Mouse (Mus musculus) neural tube, embryonic 13.5 days (tissue): Measurements from ENCODE around the gene Ccr7. TPM values are rescaled to one million over a fixed set of nuclear protein-coding genes. Genes with fewer than 3 reads are reported as not detected.

Experiments
- ATAC-seq: fragments of 200-750 bp; cut with Nextera tagmentation; 2 replicates; pipeline ENCODE4 v1.8.0; 2017; ENCODE audit warnings: low read depth, mild to moderate bottlenecking, moderate TSS enrichment, moderate library complexity
- H3K27ac ChIP-seq: fragments of 300-500 bp; sonication (generic); replicated peaks from 2 replicates; pipeline ENCODE4 v1.5.1; 2015; ENCODE audit warnings: moderate library complexity, mild to moderate bottlenecking, inconsistent platforms
- H3K27me3 ChIP-seq: fragments of 300-500 bp; sonication (generic); 2 replicates; pipeline ENCODE4 v1.6.1; 2015; ENCODE audit warnings: mild to moderate bottlenecking, inconsistent platforms
- H3K36me3 ChIP-seq: fragments of 300-500 bp; sonication (generic); 2 replicates; pipeline ENCODE4 v1.6.1; 2015; ENCODE audit warnings: mild to moderate bottlenecking, inconsistent platforms
- H3K4me1 ChIP-seq: fragments of 300-500 bp; sonication (generic); replicated peaks from 2 replicates; pipeline ENCODE4 v1.6.1; 2015; ENCODE audit warnings: inconsistent platforms
- H3K4me2 ChIP-seq: fragments of 300-500 bp; sonication (generic); 2 replicates; pipeline ENCODE4 v1.6.1; 2015; ENCODE audit warnings: inconsistent platforms, mild to moderate bottlenecking, moderate library complexity
- H3K4me3 ChIP-seq: fragments of 300-500 bp; sonication (generic); 2 replicates; pipeline ENCODE4 v1.5.1; 2015; ENCODE audit warnings: mild to moderate bottlenecking, inconsistent platforms
- H3K9ac ChIP-seq: fragments of 300-500 bp; sonication (generic); 2 replicates; pipeline ENCODE4 v1.6.1; 2015; ENCODE audit warnings: moderate library complexity, mild to moderate bottlenecking, inconsistent platforms
- H3K9me3 ChIP-seq: fragments of 300-500 bp; sonication (generic); 2 replicates; pipeline ENCODE4 v1.6.1; 2016; ENCODE audit warnings: inconsistent platforms
- WGBS: fragments of 180-500 bp; shearing (Covaris S2); methylation state at CpG from one replicate; pipeline ENCODE4 v1.1.7; 2015; 5-methylcytosine and 5-hydroxymethylcytosine counted together
- polyA plus RNA-seq: library from polyadenylated mRNA; unstranded; fragments of >200 nt; fragmentation: Nextera tagmentation; extraction: Ambion mirVana; gene quantifications from 2 replicates; pipeline ENCODE4 v1.2.1, GENCODE M21; 2015

The Ccr7 gene
- polyA plus RNA-seq, 1 experiment from 2014 or later: not detected

DNA sequence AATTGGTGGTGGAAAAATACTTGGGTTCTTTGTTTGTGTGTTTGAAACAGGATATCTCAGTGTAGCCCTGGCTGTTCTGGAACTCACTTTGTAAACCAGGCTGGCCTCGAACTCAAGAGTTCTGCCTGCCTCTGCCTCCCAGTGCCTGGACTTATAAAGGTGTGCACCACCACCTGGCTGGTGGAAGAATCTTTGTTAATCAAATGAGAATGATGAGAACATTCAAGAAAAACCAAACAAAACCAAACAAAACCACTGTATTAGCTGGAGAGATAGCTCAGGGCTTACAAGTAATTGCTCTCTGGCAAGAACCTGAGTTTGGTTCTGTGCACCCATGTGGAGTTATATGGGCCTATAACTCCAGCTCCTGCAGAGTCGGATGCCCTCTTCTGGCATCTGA, 14.6 kb upstream of the Ccr7 start:
- Histone ChIP-seq H3K4me1 (no peaks in the 10 kb centered on the region), H3K9me3 (no peaks in the 10 kb centered on the region), H3K9ac (no peak overlapping the region), H3K36me3 (no peaks in the 10 kb centered on the region), H3K27me3 (no peaks in the 10 kb centered on the region), H3K4me3 (no peak overlapping the region), H3K27ac (no peak overlapping the region), H3K4me2 (no peak overlapping the region)
- no peak for ATAC-seq
- 89% methylated on average over 2 of the region's 2 CpGs for WGBS

GRCm38 (mm10) chr11:99168030-99168474, 13.2 kb upstream of the Ccr7 start:
- H3K9ac ChIP-seq: no peak overlapping the region
- no peaks in the 10 kb centered on the region for H3K4me1 ChIP-seq
- no peak for ATAC-seq
- WGBS: 69% methylated on average over 12 of the region's 12 CpGs
- no peak overlapping the region for H3K27ac ChIP-seq
- H3K27me3 ChIP-seq: no peaks in the 10 kb centered on the region
- no peak overlapping the region for H3K4me3 ChIP-seq
- no peaks in the 10 kb centered on the region for H3K36me3 ChIP-seq
- no peaks in the 10 kb centered on the region for H3K9me3 ChIP-seq
- no peak overlapping the region for H3K4me2 ChIP-seq

GRCm38 (mm10) chr11:99167576-99167975, 12.7 kb upstream of the Ccr7 start:
- Histone ChIP-seq H3K9ac (no peak overlapping the region), H3K4me2 (no peak overlapping the region), H3K27me3 (no peaks in the 10 kb centered on the region), H3K36me3 (no peaks in the 10 kb centered on the region), H3K4me3 (no peak overlapping the region), H3K27ac (no peak overlapping the region), H3K9me3 (no peaks in the 10 kb centered on the region), H3K4me1 (no peaks in the 10 kb centered on the region)
- ATAC-seq: no peak
- 88% methylated on average over 7 of the region's 7 CpGs for WGBS

DNA sequence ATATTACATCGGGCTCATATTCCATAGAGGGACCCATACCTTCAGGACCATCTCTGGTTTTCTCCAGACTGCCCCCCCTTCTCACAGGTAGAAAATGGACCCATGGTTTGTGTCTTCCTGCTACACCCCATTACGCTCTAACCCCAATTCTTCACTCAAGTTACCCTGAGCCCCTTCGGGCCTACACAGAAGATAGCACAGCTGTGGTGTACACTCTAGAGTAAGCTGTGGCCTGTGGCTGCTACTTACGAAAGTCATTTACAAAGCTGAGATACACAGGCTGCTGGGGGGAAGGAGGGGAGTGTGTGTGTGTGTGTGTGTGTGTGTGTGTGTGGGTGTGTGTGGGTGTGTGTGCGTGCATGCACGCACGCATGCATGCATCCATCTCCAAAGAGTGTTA, 11.4 kb upstream of the Ccr7 start:
- Histone ChIP-seq H3K27ac (no peak overlapping the region), H3K4me2 (no peak overlapping the region), H3K4me1 (no peaks in the 10 kb centered on the region), H3K9ac (no peak overlapping the region), H3K4me3 (no peak overlapping the region), H3K27me3 (no peaks in the 10 kb centered on the region), H3K36me3 (no peaks in the 10 kb centered on the region), H3K9me3 (no peaks in the 10 kb centered on the region)
- no peak for ATAC-seq
- 93% methylated on average over 7 of the region's 7 CpGs for WGBS

- H3K4me3 ChIP-seq: no peak overlapping the region
- H3K4me1 ChIP-seq: no peaks in the 10 kb centered on the region
- 76% methylated on average over 11 of the region's 11 CpGs for WGBS
- H3K36me3 ChIP-seq: no peaks in the 10 kb centered on the region
- H3K27me3 ChIP-seq: no peaks in the 10 kb centered on the region
- no peaks in the 10 kb centered on the region for H3K9me3 ChIP-seq
- no peak for ATAC-seq
- no peak overlapping the region for H3K9ac ChIP-seq
- H3K27ac ChIP-seq: no peak overlapping the region
- H3K4me2 ChIP-seq: no peak overlapping the region
Measured at GRCm38 (mm10) chr11:99165031-99165752, 10.3 kb upstream of the Ccr7 start.

GRCm38 (mm10) chr11:99162972-99163686, 8.3 kb upstream of the Ccr7 start:
- no peaks in the 10 kb centered on the region for H3K27me3 ChIP-seq
- H3K4me2 ChIP-seq: no peak overlapping the region
- 78% methylated on average over 10 of the region's 10 CpGs for WGBS

DNA sequence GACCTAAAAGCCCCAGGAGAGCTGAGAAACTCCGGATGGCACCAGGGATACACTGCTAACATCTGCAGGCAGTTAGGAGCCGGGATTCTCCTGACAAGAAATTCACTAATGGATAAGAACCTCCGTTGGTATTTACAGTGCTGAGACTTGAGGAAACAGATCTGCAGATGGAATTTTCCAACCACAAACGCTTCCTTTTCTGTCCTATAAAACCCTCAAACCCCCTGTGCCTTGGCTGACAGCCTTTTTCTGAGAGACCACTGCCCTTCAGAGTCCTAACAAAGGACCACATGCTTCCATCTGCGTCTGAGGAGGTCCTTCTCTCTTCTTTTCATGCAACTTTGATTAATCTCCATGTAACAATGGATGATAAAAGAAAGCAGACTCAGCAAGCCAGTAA, 6.8 kb upstream of the Ccr7 start:
- ATAC-seq: no peak
- H3K4me1 ChIP-seq: no peaks in the 10 kb centered on the region
- no peak overlapping the region for H3K4me3 ChIP-seq
- H3K9ac ChIP-seq: no peak overlapping the region
- no peaks in the 10 kb centered on the region for H3K36me3 ChIP-seq
- WGBS: 54% methylated on average over 5 of the region's 5 CpGs
- no peak overlapping the region for H3K4me2 ChIP-seq
- no peaks in the 10 kb centered on the region for H3K27me3 ChIP-seq
- no peaks in the 10 kb centered on the region for H3K9me3 ChIP-seq
- no peak overlapping the region for H3K27ac ChIP-seq

More at GRCm38 (mm10) chr11:99162972-99163686, 8.3 kb upstream of the Ccr7 start:
- Histone ChIP-seq H3K36me3 (no peaks in the 10 kb centered on the region), H3K4me1 (no peaks in the 10 kb centered on the region), H3K9ac (no peak overlapping the region), H3K9me3 (no peaks in the 10 kb centered on the region), H3K4me3 (no peak overlapping the region), H3K27ac (no peak overlapping the region)
- no peak for ATAC-seq

DNA sequence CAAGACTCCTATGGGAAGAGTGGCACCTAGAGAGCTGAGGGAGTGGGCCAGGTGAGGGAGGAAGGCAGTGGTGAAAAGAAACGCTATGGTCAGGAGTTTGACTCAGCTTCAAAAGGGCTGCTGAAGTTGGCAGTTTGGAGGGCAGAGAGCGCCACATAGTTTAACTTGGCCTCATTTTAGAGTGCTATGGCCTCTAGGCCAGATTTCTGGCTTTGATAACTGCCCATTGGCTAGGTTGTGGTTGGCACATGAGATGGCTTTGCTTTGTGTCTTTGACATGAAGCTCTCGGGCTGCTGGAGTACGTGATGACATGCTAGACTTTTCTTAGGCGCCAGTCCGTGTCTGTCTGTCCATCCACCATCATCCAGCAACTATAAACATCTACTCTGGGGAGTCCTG, 5.4 kb upstream of the Ccr7 start:
- Histone ChIP-seq H3K4me1 (no peaks in the 10 kb centered on the region), H3K4me3 (no peak overlapping the region), H3K36me3 (no peaks in the 10 kb centered on the region), H3K27ac (no peak overlapping the region), H3K9ac (no peak overlapping the region), H3K27me3 (no peaks in the 10 kb centered on the region), H3K9me3 (no peaks in the 10 kb centered on the region), H3K4me2 (no peak overlapping the region)
- 75% methylated on average over 6 of the region's 6 CpGs for WGBS
- ATAC-seq: no peak

- Histone ChIP-seq H3K4me2 (no peak overlapping the region), H3K4me1 (no peaks in the 10 kb centered on the region), H3K27ac (no peak overlapping the region), H3K27me3 (no peaks in the 10 kb centered on the region), H3K9me3 (no peaks in the 10 kb centered on the region), H3K9ac (no peak overlapping the region), H3K4me3 (no peak overlapping the region), H3K36me3 (no peaks in the 10 kb centered on the region)
- ATAC-seq: no peak
- WGBS: 87% methylated on average over 9 of the region's 9 CpGs
Measured at GRCm38 (mm10) chr11:99155817-99156216, 940 bp upstream of the Ccr7 start.

DNA sequence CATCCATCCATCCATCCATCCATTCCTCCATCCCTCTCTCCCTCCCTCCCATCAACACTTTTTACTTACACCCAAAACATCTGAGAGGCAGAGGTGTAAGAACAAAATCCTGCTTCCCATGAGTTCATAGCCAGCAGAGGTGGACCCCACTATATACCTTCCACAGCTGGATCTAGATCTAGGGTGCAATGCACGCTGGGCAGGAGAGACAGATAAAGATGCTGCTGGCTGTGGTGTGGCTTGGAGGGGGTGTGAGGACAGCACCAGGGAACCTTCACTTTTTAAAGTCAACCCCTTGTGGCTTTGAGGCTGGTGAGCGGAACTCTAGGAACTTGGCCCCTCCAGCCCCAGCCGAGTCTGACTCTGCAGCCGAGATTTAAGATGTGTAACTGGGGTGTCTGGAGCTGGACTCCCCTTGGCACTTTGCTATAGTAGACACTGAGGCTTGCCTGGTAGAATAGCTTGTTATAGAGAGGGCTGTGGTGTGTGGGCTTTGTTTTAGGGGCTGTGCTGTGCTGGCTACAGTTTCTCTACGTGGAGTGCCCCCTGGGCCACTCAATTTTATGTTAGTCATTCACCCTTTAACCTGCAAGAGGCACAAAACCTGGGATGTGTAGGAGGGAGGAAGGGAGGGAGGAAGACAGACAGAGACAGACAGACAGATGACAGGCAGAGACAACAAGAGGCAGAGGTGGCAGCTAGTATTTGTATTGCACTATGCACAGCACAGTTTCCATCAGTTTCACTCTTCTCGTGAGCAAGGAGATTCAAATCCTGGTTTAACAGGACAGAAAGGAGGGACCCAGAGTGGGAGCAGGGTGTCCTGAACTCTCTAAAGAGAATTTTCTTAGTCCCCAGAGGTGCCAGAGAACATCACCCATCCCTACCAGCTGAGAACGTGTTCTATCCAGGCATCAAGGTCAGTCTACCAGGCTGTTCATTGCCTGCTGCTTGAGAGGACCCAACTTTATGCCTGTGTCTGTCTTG, 817 bp downstream of the Ccr7 start:
- Histone ChIP-seq H3K27me3 (no peaks in the 10 kb centered on the region), H3K27ac (no peak overlapping the region), H3K4me1 (peaks cover 8% of the 10 kb centered on the region), H3K4me3 (no peak overlapping the region), H3K36me3 (no peaks in the 10 kb centered on the region), H3K4me2 (no peak overlapping the region), H3K9ac (no peak overlapping the region), H3K9me3 (no peaks in the 10 kb centered on the region)
- no peak for ATAC-seq
- 75% methylated on average over 7 of the region's 7 CpGs for WGBS

- no peak overlapping the region for H3K9ac ChIP-seq
- no peak overlapping the region for H3K4me3 ChIP-seq
- WGBS: 82% methylated on average over 7 of the region's 7 CpGs
- H3K27me3 ChIP-seq: no peaks in the 10 kb centered on the region
- no peak for ATAC-seq
- no peak overlapping the region for H3K4me2 ChIP-seq
- H3K9me3 ChIP-seq: no peaks in the 10 kb centered on the region
- H3K27ac ChIP-seq: no peak overlapping the region
- peaks cover 23% of the 10 kb centered on the region for H3K4me1 ChIP-seq
- no peaks in the 10 kb centered on the region for H3K36me3 ChIP-seq
Measured at GRCm38 (mm10) chr11:99152323-99153144, 2.3 kb downstream of the Ccr7 start.
